Mouse (Mus musculus) left cerebral cortex, adult 11 months (tissue): ENCODE measurements at regions not wholly inside any gene's neighbourhood (a gene's known extent, or its start where the extent isn't known, plus 50 kb on each side); places are given as distances from the start of the nearest gene placed in this dataset.
"Not testable (repeated sequence)": the region's sequence is repeated elsewhere in the genome, so short reads cannot be mapped to it uniquely, and the experiment has no call there.

Experiments used
- DNase-seq: peaks from one replicate; pipeline ENCODE4 v3.0.0; 2022; ENCODE audit warnings: low spot score

GRCm38 (mm10) chr1:35200656-35201055 is 350.9 kb downstream of the Plekhb2 start:
- no peak for DNase-seq

- DNase-seq, result no peak
Measured at GRCm38 (mm10) chr1:35201083-35201879, 351.5 kb downstream of the Plekhb2 start.

- no peak for DNase-seq
Measured at GRCm38 (mm10) chr1:35201880-35202220, 352.1 kb downstream of the Plekhb2 start.

- DNase-seq, result peak; percentile 68
Measured at GRCm38 (mm10) chr1:35202551-35202950, 352.8 kb downstream of the Plekhb2 start.

DNA sequence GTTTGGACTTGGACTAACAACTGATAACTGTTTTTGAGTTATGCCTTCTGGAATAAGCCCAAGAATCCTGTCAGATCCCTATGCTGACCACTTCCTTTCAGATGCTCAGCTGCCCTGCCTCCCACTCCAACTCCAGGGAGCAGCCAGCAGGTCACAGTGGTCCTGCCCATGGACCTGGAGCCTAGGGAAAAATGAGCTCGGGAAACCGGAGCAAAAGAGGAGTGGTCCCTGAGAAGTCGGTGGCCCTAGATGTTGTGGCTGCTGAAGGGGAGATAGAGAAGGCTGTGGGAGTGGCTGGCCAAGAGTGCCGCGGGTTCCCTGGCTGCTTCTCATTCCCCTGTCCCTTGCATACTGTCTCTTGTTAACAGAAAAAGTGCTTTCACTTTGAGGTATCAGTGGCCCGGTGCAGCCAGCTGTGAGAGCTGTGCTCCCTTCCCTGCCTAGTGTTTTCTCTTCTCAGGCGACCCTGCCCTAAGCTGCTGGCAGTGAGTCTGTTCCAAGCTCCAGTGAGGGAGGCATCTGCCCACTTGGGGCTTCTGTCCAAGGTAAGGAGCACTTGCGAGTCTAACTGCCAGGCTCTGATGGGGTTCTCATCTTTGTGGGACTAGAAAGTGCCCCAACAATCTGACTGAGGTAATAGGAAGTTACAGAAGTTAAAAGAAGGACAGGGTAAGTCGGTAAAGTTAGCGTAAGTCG is 357.2 kb downstream of the Plekhb2 start:
- no peak for DNase-seq

- DNase-seq, result no peak
Measured at GRCm38 (mm10) chr1:35212111-35212891, 362.5 kb downstream of the Plekhb2 start.

- DNase-seq, result no peak
Measured at GRCm38 (mm10) chr1:35213875-35214274, 364.1 kb downstream of the Plekhb2 start.

- DNase-seq, result no peak
Measured at GRCm38 (mm10) chr1:35216411-35216810, 366.6 kb downstream of the Plekhb2 start.

GRCm38 (mm10) chr1:35220215-35220614 is 370.4 kb downstream of the Plekhb2 start:
- not testable (repeated sequence) for DNase-seq

DNA sequence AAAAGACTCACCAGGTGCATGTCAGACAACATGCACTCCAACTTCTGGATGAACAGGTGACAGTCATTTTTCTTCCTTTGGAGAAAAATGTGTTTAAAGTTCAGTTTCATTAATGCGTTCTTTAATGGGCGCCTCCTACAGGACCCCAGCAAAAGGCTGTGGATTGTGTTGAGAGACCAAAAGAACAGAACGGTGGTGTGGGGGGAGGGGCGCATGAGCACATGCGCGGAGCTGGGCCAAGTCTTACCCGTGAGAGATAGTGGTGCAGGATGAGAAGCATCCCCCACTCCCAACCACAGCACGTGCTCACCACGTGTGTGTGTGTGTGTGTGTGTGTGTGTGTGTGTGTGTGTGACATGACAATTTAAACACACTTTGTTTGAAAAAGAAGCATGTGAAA is 371.0 kb downstream of the Plekhb2 start:
- no peak for DNase-seq

GRCm38 (mm10) chr1:35232592-35232991 is 382.8 kb downstream of the Plekhb2 start:
- DNase-seq, result no peak

- DNase-seq, result no peak
Measured at GRCm38 (mm10) chr1:35238139-35238538, 388.4 kb downstream of the Plekhb2 start.

GRCm38 (mm10) chr1:35242849-35243248 is 393.1 kb downstream of the Plekhb2 start:
- no peak for DNase-seq

- no peak for DNase-seq
Measured at GRCm38 (mm10) chr1:35243339-35243738, 393.6 kb downstream of the Plekhb2 start.

- no peak for DNase-seq
Measured at GRCm38 (mm10) chr1:35265125-35265524, 415.3 kb downstream of the Plekhb2 start.

DNA sequence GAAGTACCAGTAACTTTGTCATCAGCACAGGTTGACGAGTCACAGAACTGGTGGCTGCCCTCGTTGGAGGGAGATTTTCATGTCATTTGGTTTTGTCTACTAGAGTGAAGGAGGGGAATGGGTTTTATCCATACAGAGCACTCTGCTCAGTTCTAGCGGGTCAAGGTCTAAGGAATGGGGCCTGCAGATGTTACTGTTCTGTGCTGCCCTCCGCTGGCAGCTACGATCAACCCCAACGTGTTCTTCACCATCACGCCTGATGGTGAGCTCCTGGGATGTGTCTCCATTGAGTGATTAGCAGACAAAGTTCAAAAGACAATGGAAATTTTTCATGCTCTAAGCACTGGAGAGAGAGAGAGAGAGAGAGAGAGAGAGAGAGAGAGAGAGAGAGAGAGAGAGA is 416.9 kb downstream of the Plekhb2 start:
- DNase-seq, result peak; percentile 9

DNA sequence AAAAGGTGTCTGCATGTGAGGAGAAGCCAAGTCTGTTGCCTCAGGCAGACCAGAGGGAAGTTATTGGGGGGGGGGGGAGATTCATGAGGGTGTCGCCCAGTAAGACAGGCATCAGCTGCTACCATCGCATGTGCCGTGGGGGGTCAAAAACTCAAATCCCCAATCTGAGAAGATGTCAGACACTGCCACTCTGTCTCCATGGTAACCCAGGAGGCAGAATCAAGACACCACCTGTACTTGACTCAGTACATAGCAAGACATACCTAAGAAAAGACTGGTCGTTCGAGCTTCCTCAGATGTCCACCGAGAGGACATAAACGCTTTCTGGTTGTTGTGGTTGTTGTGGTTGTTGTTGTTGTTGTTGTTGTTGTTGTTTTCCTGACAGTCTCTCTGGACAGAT is 418.1 kb downstream of the Plekhb2 start:
- no peak for DNase-seq

DNA sequence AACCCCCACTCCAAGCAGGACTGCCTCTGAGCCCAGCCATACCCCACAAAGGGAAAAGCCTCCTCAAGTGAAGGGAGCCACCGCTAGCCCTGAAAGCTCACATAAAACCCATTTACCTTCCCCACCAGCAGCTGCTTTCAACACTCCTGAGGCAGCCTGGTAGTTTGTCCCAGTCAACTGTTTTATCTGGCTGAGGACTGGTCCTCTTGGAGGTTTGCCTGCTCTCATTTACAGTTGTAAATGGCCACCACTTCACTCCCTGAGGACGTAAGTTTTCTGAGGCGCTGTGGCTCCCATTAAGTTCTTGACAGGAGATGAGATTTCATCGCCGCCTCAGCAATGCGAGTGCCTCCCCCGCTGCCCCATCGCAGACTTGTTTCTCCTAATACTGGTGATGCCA is 425.2 kb downstream of the Plekhb2 start:
- DNase-seq, result no peak
